Mouse (Mus musculus) liver, postnatal 0 days (tissue): Measurements from ENCODE around the gene Cfap77.

Source experiments
- CTCF ChIP-seq: sonication (generic); IDR thresholded peaks from 2 replicates; pipeline ENCODE4 v1.5.1; 2016; ENCODE audit warnings: antibody characterized with exemption, low read depth
- EP300 ChIP-seq: IDR thresholded peaks from 2 replicates; pipeline ENCODE4 v1.6.1; 2016; ENCODE audit warnings: antibody characterized with exemption, low read depth, mild to moderate bottlenecking

DNA sequence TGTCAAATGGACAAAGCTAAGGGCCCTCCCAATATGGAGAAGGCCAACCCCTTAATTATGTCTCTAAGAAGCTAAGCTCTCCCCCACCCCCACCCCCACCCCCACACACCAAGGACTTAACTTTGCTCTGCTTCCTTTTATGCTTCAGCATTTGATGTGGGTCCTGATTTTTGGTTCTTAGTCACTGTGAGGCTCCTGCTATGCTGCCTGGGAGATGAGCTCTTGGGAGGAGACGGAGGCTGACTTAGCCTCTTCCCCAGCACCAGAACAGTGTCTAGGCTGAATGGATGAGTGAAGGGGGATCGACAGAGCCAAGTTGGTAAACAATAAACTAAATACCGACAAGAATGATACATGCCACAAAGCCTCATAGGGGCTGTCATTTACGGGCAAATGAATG, 41.9 kb upstream of the Cfap77 start:
- TF ChIP-seq EP300 (no peak), CTCF (no peak)
